Mouse (Mus musculus): ENCODE measurements around the gene Ppat.

Ppat gene

GRCm38 (mm10) chr5:76884107-76884506 is 67.3 kb downstream of the Ppat start:
- no peak for DNase-seq (ENCODE audit: low read depth, low spot score)

- DNase-seq (ENCODE audit: low read depth, low spot score), result no peak
Observed at GRCm38 (mm10) chr5:76876106-76876758, 75.1 kb downstream of the Ppat start.

- DNase-seq (ENCODE audit: low read depth, low spot score), result no peak
Observed at GRCm38 (mm10) chr5:76869553-76869952, 81.8 kb downstream of the Ppat start.

- DNase-seq (ENCODE audit: low read depth, low spot score), result peak; percentile 59
Observed at GRCm38 (mm10) chr5:76868693-76869286, 82.6 kb downstream of the Ppat start.

- DNase-seq (ENCODE audit: low read depth, low spot score), result no peak
Observed at GRCm38 (mm10) chr5:76866819-76867218, 84.6 kb downstream of the Ppat start.

All from forelimb bud, embryonic 11.5 days (tissue).